Mouse (Mus musculus) limb, embryonic 10.5 days (tissue): ENCODE data around the gene Caskin2. TPM values are rescaled to one million over a fixed set of nuclear protein-coding genes. Genes with fewer than 3 reads are reported as not detected.

Experiments
- DNase-seq: peaks from one replicate; pipeline ENCODE4 v3.0.0-alpha.2; 2017; ENCODE audit warnings: low spot score
- H3K27ac ChIP-seq: fragments of 300-500 bp; sonication (generic); 2 replicates; pipeline ENCODE4 v1.5.1; 2016; ENCODE audit warnings: mild to moderate bottlenecking
- H3K27me3 ChIP-seq: fragments of 300-500 bp; sonication (generic); 2 replicates; pipeline ENCODE4 v1.6.1; 2016; ENCODE audit warnings: low read depth, mild to moderate bottlenecking; ENCODE audit not compliant: poor library complexity, severe bottlenecking
- H3K36me3 ChIP-seq: fragments of 300-500 bp; sonication (generic); 2 replicates; pipeline ENCODE4 v1.6.1; 2016; ENCODE audit warnings: mild to moderate bottlenecking, moderate library complexity
- H3K4me1 ChIP-seq: fragments of 300-500 bp; sonication (generic); 2 replicates; pipeline ENCODE4 v1.6.1; 2016
- H3K4me3 ChIP-seq: fragments of 300-500 bp; sonication (generic); 2 replicates; pipeline ENCODE4 v1.5.1; 2016; ENCODE audit warnings: mild to moderate bottlenecking, moderate library complexity
- H3K9me3 ChIP-seq: fragments of 300-500 bp; sonication (generic); replicated peaks from 2 replicates; pipeline ENCODE4 v1.6.1; 2016; ENCODE audit warnings: mild to moderate bottlenecking
- WGBS: fragments of 180-500 bp; shearing (Covaris S2); methylation state at CpG from one replicate; pipeline ENCODE4 v1.1.7; 2016; 5-methylcytosine and 5-hydroxymethylcytosine counted together
- polyA plus RNA-seq: library from polyadenylated mRNA; unstranded; fragments of >200 nt; fragmentation: Nextera tagmentation; extraction: Ambion mirVana; gene quantifications from 2 replicates; pipeline ENCODE4 v1.2.1, GENCODE M21; 2016

Caskin2 gene
- polyA plus RNA-seq, 1 experiment from 2014 or later, result 18.1 TPM

GRCm38 (mm10) chr11:115786473-115786872, 27.0 kb downstream of the Caskin2 start:
- Histone ChIP-seq H3K4me1 (peaks cover 10% of the 10 kb centered on the region; the same call in 1 of the 2 replicates), H3K27me3 (no peaks in the 10 kb centered on the region), H3K36me3 (peaks cover 68% of the 10 kb centered on the region), H3K9me3 (no peaks in the 10 kb centered on the region), H3K4me3 (no peak overlapping the region), H3K27ac (no peak overlapping the region)
- WGBS, result 80% methylated on average over 6 of the region's 6 CpGs
- DNase-seq, result no peak

DNA sequence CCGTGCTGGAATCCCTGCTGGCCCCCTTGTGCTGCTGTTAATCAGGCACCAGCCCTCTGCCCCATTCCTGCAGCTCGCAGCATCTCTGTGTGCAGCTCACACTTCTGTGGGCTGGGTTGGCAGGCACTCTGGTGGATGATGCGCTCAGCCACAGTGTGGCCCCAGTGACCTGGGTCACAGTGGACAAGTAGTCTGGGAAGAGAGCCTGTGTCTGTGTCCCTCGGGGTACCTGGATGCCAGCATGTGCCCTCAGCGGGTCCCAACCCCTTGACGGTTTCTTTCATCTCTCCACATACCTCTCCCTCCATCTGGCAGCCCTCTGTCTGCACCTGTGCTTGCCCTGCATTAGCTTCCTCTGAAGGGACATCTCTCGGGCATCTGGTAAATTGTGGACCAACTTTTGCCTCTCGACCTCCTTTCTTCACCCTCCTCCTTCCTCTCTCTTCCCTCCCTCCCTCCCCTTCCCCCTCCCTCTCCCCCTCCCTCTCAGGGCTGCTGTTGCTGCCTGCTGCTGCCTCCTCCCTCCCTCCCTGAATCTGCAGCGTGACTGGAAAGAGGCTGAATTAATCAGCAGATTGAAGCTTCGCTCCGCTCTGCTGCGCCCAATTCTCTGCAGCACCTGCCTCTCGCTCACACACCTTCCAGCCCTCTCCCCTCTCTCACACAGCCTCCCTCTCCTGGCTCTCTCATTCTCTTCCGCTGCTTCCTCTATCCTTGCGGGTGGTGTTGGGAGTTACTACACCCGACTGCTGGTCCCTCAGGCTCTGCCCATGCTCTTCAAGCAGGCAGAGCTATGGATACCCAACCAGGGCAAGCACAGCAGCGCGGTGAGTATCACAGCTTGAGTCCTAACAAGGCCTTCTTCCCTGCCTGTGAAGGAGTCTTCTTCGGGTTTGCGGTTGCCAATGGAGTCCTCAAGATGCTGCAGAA, 33.0 kb downstream of the Caskin2 start:
- WGBS, result 24% methylated on average over 20 of the region's 20 CpGs
- peak; percentile 57 for DNase-seq
- Histone ChIP-seq H3K27ac (peak overlapping the region; percentile 59), H3K4me1 (peaks cover 57% of the 10 kb centered on the region), H3K27me3 (no peaks in the 10 kb centered on the region), H3K4me3 (peak overlapping the region; percentile 12; the same call in 1 of the 2 replicates), H3K9me3 (no peaks in the 10 kb centered on the region), H3K36me3 (peaks cover 32% of the 10 kb centered on the region)

DNA sequence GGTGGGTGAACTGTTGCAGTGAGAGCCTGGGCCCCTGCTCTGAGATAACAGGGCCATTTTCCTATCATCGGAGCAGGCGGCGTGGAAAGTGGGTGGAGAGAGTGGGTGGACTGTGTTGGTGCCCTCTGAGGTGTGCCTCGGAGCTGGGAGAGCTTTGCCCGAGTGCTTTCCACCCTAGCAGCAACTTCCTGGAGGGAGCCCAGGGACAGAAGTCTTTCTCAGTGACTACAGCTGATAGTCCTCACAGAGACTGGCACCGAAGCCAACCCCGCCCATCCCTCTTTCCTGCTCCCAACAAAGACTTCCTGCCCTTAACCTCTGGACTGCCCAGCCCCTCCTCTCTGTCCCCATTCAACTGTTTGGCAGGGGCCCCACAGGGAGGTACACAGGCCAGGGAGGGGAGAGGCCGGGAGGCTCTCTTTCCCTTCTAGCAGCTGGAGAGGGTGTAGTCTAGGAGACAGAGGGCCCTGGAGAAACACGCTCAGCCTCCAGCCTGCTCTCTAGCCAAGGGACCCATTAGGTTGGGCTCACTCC, 34.3 kb downstream of the Caskin2 start:
- DNase-seq, result no peak
- H3K4me3 ChIP-seq, result no peak overlapping the region
- H3K27ac ChIP-seq, result peak overlapping the region; percentile 63
- peaks cover 66% of the 10 kb centered on the region for H3K4me1 ChIP-seq
- H3K9me3 ChIP-seq, result no peaks in the 10 kb centered on the region
- WGBS, result 26% methylated on average over 9 of the region's 9 CpGs
- no peaks in the 10 kb centered on the region for H3K27me3 ChIP-seq
- peaks cover 32% of the 10 kb centered on the region for H3K36me3 ChIP-seq

- H3K27me3 ChIP-seq, result no peaks in the 10 kb centered on the region
- no peak for DNase-seq
- H3K9me3 ChIP-seq, result no peaks in the 10 kb centered on the region
- peaks cover 32% of the 10 kb centered on the region for H3K36me3 ChIP-seq
- peaks cover 60% of the 10 kb centered on the region for H3K4me1 ChIP-seq
- 85% methylated on average over 17 of the region's 17 CpGs for WGBS
- H3K27ac ChIP-seq, result peak overlapping the region; percentile 28; the same call in 1 of the 2 replicates
- H3K4me3 ChIP-seq, result no peak overlapping the region
Measured at GRCm38 (mm10) chr11:115777487-115778335, 35.7 kb downstream of the Caskin2 start.

DNA sequence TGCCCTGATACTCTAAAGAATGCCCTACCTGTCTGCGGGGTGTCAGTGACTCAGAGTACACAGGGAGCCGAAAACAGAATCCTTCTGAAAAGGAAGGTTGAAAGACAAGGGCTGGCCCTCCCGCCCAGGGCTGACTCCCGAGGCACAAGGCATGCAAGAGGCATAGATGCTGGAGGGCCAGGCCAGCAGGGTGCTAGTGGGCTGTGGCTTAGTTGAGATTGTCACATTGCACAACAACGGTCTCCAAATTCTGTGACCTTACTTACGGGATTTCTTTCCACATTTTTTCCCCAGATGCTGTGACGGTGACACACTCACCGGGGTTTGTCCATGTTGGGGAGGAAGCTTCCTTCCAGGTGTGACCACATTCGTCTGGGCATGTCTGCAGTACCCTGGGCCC, 36.5 kb downstream of the Caskin2 start:
- Histone ChIP-seq H3K27ac (peak overlapping the region; percentile 28; the same call in 1 of the 2 replicates), H3K4me1 (peaks cover 56% of the 10 kb centered on the region), H3K9me3 (no peaks in the 10 kb centered on the region), H3K36me3 (peaks cover 29% of the 10 kb centered on the region), H3K4me3 (no peak overlapping the region), H3K27me3 (no peaks in the 10 kb centered on the region)
- WGBS, result 70% methylated on average over 9 of the region's 9 CpGs
- DNase-seq, result no peak

GRCm38 (mm10) chr11:115775821-115776665, 37.4 kb downstream of the Caskin2 start:
- DNase-seq, result no peak
- Histone ChIP-seq H3K4me1 (peaks cover 56% of the 10 kb centered on the region), H3K36me3 (peaks cover 24% of the 10 kb centered on the region), H3K4me3 (peak overlapping the region; percentile 14; the same call in 1 of the 2 replicates), H3K27me3 (no peaks in the 10 kb centered on the region), H3K9me3 (no peaks in the 10 kb centered on the region), H3K27ac (peak overlapping the region; percentile 48)
- 46% methylated on average over 18 of the region's 18 CpGs for WGBS

DNA sequence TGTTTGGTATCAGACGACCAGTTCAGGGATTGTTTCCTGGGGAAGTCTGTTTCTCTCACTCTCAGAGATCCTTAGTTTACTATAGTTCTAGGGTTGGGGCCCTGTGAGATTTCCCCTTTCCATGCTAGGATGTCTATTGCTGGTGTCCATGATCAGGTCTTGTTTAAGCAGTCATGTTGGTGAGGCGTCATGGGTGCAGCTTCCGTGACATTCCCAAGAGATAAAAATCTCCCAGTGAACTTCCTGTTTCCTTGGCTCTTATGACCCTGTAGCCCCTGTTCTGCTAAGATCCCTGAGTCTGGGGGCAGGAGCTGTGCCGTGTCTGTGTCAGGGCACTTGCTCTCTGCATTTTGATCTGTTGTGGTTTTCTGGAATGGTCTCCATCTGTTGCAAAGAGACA, 38.8 kb downstream of the Caskin2 start:
- DNase-seq, result no peak
- H3K27ac ChIP-seq, result no peak overlapping the region
- WGBS, result 66% methylated on average over 4 of the region's 4 CpGs
- H3K4me3 ChIP-seq, result no peak overlapping the region
- H3K9me3 ChIP-seq, result no peaks in the 10 kb centered on the region
- H3K27me3 ChIP-seq, result no peaks in the 10 kb centered on the region
- H3K4me1 ChIP-seq, result peaks cover 48% of the 10 kb centered on the region
- peaks cover 21% of the 10 kb centered on the region for H3K36me3 ChIP-seq

DNA sequence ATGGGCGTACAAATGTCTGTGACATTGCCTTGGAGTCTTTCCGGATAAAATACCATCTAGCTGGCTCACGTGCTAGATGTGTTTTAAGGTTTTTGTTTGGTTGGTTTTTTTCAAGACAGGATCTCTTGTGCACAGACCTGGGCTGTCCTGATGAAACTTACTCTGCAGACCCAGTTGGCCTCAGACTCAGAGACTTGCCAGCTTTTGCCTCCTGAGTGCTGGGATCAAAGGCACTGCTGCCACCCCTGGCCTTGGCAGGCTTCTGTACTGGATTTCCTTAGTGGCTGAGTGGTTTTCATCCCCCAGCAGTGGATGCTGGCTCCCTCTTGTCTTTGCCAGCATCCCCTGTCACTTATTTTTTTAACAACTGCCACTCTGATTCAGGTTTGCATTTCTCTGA, 44.5 kb downstream of the Caskin2 start:
- H3K27me3 ChIP-seq, result no peaks in the 10 kb centered on the region
- H3K4me3 ChIP-seq, result no peak overlapping the region
- H3K9me3 ChIP-seq, result no peaks in the 10 kb centered on the region
- DNase-seq, result no peak
- peaks cover 20% of the 10 kb centered on the region for H3K36me3 ChIP-seq
- WGBS, result 94% methylated on average over 3 of the region's 3 CpGs
- H3K4me1 ChIP-seq, result peaks cover 21% of the 10 kb centered on the region
- H3K27ac ChIP-seq, result no peak overlapping the region

DNA sequence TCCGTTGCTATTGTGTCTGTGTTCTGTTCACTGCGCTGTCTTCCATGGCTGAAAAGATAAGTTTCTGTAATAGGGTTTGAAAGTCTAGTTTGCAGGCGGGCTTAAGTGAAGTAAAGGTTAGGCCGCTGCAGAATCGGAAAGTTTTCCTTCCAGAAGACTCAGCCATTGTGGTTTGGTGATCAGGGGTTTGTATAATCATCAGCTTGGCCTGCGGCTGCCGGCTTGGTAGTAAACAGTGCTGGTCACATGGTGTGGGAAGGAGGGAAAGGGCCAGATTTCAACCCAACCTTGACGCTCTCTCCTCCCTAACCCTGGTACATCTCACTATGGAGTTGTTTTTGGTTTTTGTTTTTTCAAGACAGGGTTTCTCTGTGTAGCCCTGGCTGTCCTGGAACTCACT, 46.5 kb downstream of the Caskin2 start:
- Histone ChIP-seq H3K9me3 (no peaks in the 10 kb centered on the region), H3K4me1 (peaks cover 21% of the 10 kb centered on the region), H3K27ac (0 out of 2 replicates have a peak overlapping the region, but pooled peaks have one; percentile 98), H3K27me3 (no peaks in the 10 kb centered on the region), H3K36me3 (peaks cover 19% of the 10 kb centered on the region), H3K4me3 (peak overlapping the region; percentile 87; the same call in 1 of the 2 replicates)
- DNase-seq, result no peak
- 95% methylated on average over 8 of the region's 8 CpGs for WGBS

GRCm38 (mm10) chr11:115766356-115766943, 47.0 kb downstream of the Caskin2 start:
- H3K36me3 ChIP-seq, result peaks cover 17% of the 10 kb centered on the region
- DNase-seq, result peak; percentile 41
- no peaks in the 10 kb centered on the region for H3K9me3 ChIP-seq
- H3K27me3 ChIP-seq, result no peaks in the 10 kb centered on the region
- H3K27ac ChIP-seq, result peak overlapping the region; percentile 98
- whole genome bisulfite sequencing, result 52% methylated on average over 13 of the region's 13 CpGs
- H3K4me1 ChIP-seq, result peaks cover 21% of the 10 kb centered on the region
- H3K4me3 ChIP-seq, result peak overlapping the region; percentile 87

DNA sequence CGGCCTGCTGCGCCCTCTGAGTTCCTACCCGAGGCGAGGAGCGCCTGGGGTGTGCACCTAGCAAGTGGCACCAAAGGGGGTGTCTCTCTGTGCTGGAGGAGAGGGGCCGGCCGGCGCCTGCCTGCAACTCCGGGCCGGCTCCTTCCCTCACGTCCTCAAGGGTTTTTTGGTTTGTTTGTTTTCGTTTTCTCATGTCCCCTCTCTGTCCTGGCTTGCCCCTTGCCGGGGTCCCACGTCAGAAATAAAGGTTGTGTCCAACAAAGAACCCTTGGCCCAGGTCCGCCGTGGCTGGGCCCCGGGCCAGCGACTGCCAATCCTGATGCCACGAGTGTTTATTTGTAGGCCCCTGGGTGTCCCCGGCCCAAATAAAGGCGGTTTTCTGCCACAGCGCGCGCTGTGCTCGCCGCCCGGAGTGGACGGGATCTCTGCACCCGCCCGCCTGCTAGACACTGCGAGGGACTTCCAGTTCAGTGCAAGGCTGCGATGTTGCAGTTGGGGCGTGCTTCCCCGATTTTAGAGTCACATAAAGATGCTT, 47.8 kb downstream of the Caskin2 start:
- peak overlapping the region; percentile 98 for H3K27ac ChIP-seq
- peak; percentile 76 for DNase-seq
- H3K4me3 ChIP-seq, result peak overlapping the region; percentile 87
- H3K4me1 ChIP-seq, result peaks cover 21% of the 10 kb centered on the region
- peaks cover 17% of the 10 kb centered on the region for H3K36me3 ChIP-seq
- H3K9me3 ChIP-seq, result no peaks in the 10 kb centered on the region
- no peaks in the 10 kb centered on the region for H3K27me3 ChIP-seq
- WGBS, result under 1% methylated on average over 34 of the region's 34 CpGs
